Mouse (Mus musculus): ENCODE data around the gene Xdh.

DNA sequence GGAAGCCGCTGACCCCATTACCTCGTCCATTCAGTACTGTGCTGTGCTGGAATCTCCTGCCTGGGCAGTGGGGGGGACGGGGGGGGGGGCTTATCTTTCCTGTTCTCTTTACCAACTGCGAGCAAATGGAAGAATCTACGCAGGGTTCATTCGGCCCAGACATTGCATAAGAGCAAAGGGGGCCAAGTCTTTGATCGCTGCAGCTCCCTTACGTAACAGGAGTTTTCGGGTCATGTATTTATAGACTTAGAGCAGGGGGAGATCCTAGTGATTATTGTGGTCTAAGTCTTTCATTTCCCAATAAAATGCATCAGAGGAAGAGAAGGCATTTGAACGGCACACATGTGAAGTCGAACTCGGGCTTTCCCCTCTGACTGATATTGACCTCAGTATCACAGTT, 66.7 kb downstream of the Xdh start:
- TF ChIP-seq CTCF (IDR thresholded peaks at IDR 0.05; ENCODE audit: extremely low read depth, insufficient read length, insufficient replicate concordance, low read depth, low read length) = no peak
- TF ChIP-seq POLR2A (IDR thresholded peaks at IDR 0.05; ENCODE audit: low read depth, low read length) = no peak

Data from small intestine, adult 2 months (tissue).